Mouse (Mus musculus) T-helper 1 cell (primary cell): ENCODE data around the gene Pld4.

ENCODE experiments used
- in situ Hi-C: fragments of 300-600 bp; cut with MboI, MseI; formaldehyde crosslinking; loops from one replicate; pipeline ENCODE4 v1.15.1; 2025; ENCODE audit warnings: high pct_unique_total_duplicates

Gene Pld4

GRCm38 (mm10) chr12:112760154-112760926 is at the start of gene Pld4:
Gene Pld4 (plus strand): TSS chr12:112760655.
- in situ Hi-C loops = loop anchor here (25.0 kb wide), 1 partner anchor 1473 kb away; no protein-coding TSS in a partner anchor

- in situ Hi-C loops = no loop called here
These were observed 46.5 kb upstream of the Pld4 start for GRCm38 (mm10) chr12:112713984-112714383.

DNA sequence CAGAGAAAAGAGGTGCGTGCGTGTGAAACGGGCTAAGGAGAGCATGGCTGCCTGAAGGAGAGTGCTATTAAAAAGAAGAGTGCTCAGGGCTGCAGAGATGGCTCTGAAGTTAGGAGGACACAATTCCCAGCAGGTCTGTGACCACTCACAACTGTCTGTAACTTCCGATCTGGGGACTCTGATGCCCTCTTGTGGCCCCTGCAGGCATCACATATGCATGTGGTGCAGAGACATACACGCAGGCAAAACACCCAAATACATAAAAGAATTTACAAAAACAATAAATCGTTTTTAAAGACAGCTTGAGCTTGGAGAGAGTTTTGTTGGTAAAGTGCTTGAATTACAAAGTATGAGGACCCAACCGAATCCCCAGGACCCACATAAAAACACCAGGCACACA is 43.3 kb upstream of the Pld4 start:
- in situ Hi-C loops = no loop called here

- in situ Hi-C loops = no loop called here
These were observed 41.5 kb upstream of the Pld4 start for GRCm38 (mm10) chr12:112718995-112719394.

- in situ Hi-C loops = no loop called here
These were observed 40.2 kb upstream of the Pld4 start, which contains the start of gene Cep170b for GRCm38 (mm10) chr12:112720216-112720615. Gene Cep170b (plus strand): TSS chr12:112720455.

- in situ Hi-C loops = no loop called here
These were observed 39.5 kb upstream of the Pld4 start for GRCm38 (mm10) chr12:112720890-112721423.

- in situ Hi-C loops = no loop called here
These were observed 38.8 kb upstream of the Pld4 start for GRCm38 (mm10) chr12:112721424-112722239.

- in situ Hi-C loops = no loop called here
These were observed 38.0 kb upstream of the Pld4 start for GRCm38 (mm10) chr12:112722240-112723027.

- in situ Hi-C loops = no loop called here
These were observed 37.5 kb upstream of the Pld4 start for GRCm38 (mm10) chr12:112723028-112723330.

DNA sequence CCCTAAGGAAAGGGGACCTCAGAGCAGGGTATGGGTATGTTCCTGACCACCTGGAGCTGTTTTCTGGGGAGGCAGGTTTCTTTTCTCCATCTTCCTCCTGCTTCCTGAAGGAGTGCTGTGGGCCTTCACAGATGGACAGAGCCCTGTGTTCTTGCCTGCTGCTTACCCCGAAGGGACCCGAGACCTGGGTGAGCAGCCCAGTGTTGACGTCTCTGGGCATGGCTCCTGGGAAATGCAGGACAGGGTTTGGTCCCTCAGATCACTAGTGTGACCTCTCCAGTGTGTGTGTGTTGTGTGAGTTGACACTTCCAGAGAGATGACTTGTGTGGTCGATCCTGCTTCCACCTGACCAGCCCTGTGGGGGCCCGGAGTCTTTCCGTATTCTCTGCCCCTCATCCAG is 37.0 kb upstream of the Pld4 start:
- in situ Hi-C loops = no loop called here

- in situ Hi-C loops = no loop called here
These were observed 36.2 kb upstream of the Pld4 start for GRCm38 (mm10) chr12:112724077-112724805.

DNA sequence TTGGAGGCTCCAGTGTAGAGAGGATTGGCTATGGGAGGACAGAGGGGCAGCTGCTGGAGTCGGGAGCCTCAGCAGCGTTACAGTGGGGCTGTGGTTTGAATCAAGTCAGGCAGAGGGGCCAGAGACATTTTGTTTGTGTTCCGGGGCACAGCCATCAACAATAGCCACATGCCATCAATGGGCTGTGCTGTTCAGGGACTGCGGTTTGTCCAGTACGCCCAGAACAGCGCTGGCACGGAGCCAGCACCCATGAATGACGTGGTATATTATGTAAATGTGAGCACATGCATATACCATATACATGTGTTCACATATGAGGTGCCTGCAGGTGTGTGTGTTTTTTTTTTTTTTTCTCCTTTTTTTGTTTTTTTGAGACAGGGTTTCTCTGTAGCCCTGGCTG is 32.7 kb upstream of the Pld4 start:
- in situ Hi-C loops = no loop called here

GRCm38 (mm10) chr12:112730808-112731207 is 29.6 kb upstream of the Pld4 start:
- in situ Hi-C loops = no loop called here

DNA sequence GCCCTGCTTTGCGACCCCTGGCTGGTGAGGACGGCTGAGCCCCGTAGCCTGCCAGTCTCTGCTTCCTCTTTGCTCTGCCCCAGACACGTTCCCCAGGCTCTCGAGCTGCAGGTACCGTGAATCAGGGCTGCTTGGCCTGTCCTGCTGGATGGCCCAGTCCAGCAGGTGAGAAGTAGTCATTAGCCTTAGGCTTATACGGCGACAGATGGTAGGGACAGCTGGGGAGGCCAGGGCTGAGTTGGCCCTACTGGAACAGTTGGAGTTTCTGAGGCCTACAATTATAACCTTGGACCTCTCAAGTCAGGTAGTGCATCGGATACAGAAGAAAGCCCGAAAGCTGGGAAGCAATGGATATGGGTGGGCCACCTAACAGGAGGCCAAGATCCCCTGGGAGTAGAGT is 27.9 kb upstream of the Pld4 start:
- in situ Hi-C loops = no loop called here

- in situ Hi-C loops = no loop called here
These were observed 26.2 kb upstream of the Pld4 start for GRCm38 (mm10) chr12:112734108-112734820.

DNA sequence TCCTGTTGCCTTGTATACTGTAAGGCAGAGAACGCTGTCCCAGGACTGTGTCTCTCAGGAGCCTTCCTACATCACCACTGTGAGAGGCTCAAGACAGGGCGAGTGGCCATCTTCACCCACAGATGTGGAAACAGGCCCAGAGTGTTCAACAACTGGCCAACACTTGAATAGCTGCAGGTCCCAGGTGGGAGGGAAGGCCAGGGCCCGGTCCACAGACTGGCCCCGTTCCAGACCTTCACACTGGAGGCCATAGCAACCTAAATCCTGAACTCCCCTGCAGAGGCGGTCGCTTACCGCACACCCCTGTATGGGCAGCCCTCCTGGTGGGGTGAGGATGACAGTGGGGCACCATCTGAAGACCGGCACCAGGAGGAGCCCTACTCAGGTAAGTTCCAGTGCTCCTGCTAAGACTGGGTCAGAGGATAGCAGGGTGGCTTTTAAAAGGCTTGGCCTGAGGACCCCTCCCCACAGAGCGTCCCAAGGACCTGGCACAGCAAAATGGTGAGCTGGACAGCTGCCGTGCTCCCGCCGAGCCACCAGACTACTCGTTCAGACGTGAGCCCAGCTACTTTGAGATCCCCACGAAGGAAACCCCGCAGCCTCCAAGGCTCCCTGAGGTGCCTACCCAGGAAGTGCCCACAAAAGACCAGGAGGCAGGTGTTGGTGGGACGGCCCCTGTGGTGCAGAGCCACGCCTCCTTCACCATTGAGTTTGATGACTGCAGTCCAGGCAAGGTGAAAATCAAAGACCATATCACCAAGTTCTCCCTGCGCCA is 25.4 kb upstream of the Pld4 start:
- in situ Hi-C loops = no loop called here

DNA sequence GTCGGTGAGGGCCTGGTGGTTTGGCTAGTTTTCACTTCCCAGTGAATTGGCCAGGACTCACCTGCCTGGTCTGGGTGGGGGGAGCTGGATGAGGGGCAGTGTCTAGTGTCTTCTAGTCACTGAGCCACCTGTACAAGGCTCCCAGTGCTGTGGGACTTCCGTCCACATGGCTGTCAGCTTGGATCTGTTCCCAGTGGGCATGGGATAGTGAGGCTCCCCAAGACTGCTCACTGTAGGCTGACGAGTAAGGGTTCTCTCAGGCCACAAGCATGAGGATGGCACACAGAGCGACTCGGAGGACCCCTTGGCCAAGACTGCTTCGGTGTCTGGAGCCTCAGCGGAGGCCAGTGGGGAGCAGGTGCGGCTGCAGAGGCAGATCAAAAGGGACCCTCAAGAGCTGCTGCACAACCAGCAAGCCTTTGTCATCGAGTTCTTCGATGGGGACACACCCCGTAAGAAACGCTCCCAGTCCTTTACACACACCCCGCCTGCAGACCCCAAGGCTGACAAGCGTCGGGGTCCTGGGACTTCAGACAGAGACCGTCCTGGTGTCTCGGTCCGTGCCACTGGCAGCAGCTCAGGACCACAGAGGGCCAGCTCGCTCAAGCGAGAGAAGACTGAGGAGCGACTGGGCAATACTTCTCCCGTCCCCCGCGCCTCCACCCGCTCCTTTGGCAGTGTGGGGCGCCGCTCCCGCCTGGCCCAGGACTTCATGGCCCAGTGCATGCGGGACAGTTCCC is 24.4 kb upstream of the Pld4 start:
- in situ Hi-C loops = no loop called here

DNA sequence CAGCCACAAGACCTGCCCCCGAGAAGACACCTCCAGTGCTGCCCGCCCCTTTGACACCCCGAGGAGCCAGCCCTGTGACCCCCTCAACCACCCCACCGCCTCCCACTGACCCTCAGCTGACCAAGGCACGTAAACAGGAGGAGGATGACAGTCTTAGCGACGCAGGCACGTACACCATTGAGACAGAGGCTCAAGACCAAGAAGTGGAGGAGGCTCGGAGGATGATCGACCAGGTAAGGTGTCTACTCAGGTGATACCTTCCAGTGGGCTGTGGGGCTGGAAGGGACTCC is 23.9 kb upstream of the Pld4 start:
- in situ Hi-C loops = no loop called here

DNA sequence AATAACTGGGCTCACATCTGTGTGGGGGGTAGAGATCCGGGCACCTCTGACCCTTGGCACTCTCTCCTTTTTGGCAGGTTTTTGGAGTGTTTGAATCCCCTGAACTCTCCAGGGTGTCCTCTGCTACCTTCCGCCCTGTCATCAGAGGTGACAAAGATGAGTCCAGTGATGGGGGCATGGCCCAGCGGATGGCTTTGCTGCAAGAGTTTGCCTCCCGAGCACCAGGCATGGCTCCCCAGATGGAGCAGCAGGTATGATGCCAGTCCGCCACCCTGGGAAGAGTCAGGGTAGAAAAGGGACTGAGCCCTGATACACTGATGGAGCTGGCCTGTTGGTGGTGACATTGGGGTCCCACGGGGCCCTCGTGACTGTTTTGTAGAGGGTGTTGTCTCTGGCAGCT is 23.4 kb upstream of the Pld4 start:
- in situ Hi-C loops = no loop called here
